Mouse (Mus musculus) myocyte (in vitro differentiated cells): Measurements from ENCODE around the gene Cep128.

Experiments used
- E2F4 ChIP-seq: IDR thresholded peaks from one replicate; pipeline ENCODE4 v1.6.1; 2011; ENCODE audit warnings: mild to moderate bottlenecking, control low read depth, moderate library complexity; ENCODE audit not compliant: insufficient read depth
- MYOD1 ChIP-seq, 3 experiments: IDR thresholded peaks; one replicate each; pipeline ENCODE4 v1.6.1; 2011; ENCODE audit warnings: control low read depth in 2 of 3, low read depth in 2 of 3, mild to moderate bottlenecking in 2 of 3, moderate library complexity in 1 of 3; ENCODE audit not compliant: insufficient read length in 2 of 3, control insufficient read depth in 1 of 3
- MYOG ChIP-seq, 3 experiments: IDR thresholded peaks; one replicate each; pipeline ENCODE4 v1.6.1; 2011; ENCODE audit warnings: control low read depth in 2 of 3, low read depth in 2 of 3, mild to moderate bottlenecking in 2 of 3; ENCODE audit not compliant: insufficient read length in 2 of 3, control insufficient read depth in 1 of 3, insufficient read depth in 1 of 3
- POLR2A ChIP-seq: IDR thresholded peaks from one replicate; pipeline ENCODE4 v1.6.1; 2011; ENCODE audit warnings: low read depth, mild to moderate bottlenecking, control low read depth, moderate library complexity; ENCODE audit not compliant: insufficient read length
- POLR2AphosphoS2 ChIP-seq: IDR thresholded peaks from one replicate; pipeline ENCODE4 v1.6.1; 2011; ENCODE audit warnings: low read depth, control low read depth; ENCODE audit not compliant: insufficient read length
- TCF3 ChIP-seq: IDR thresholded peaks from one replicate; pipeline ENCODE4 v1.6.1; 2011; ENCODE audit warnings: low read depth, control low read depth; ENCODE audit not compliant: insufficient read length

GRCm38 (mm10) chr12:91295436-91295835, 88.8 kb downstream of the Cep128 start:
- TF ChIP-seq MYOG (IDR thresholded peaks at IDR 0.05; ENCODE audit: control insufficient read depth in 1 of 3, insufficient read depth in 1 of 3, insufficient read length in 2 of 3, low read depth in 2 of 3) (no peak), POLR2A (no peak), POLR2AphosphoS2 (no peak), TCF3 (no peak), MYOD1 (IDR thresholded peaks at IDR 0.05; ENCODE audit: control insufficient read depth in 1 of 3, insufficient read length in 2 of 3, low read depth in 2 of 3) (no peak), E2F4 (no peak)
